Mouse (Mus musculus): ENCODE measurements around the gene Arhgdig.
"Not testable (repeated sequence)": the region's sequence is repeated elsewhere in the genome, so short reads cannot be mapped to it uniquely, and the experiment has no call there.

Arhgdig gene

DNA sequence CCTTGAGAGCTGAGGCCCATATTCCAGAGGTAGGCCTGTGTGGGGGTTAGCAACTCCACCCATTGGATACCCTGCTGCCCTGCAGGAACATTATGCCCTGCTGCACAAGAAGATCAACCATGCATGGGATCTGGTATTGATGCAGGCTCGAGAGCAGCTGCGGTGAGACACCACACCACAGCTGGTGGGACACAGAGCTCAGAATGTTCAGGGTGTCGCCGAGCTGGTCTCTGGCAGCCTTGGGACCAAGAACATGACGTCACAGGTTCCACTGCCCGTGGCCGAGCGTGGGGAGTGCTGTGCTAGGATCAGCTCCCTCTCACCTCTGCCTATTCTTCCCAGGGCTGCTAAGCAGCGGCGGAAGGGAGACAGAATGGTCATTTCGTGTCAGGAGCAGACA, 2.8 kb downstream of the Arhgdig start:
- in situ Hi-C loops (cut with MboI, MseI): no loop called here

DNA sequence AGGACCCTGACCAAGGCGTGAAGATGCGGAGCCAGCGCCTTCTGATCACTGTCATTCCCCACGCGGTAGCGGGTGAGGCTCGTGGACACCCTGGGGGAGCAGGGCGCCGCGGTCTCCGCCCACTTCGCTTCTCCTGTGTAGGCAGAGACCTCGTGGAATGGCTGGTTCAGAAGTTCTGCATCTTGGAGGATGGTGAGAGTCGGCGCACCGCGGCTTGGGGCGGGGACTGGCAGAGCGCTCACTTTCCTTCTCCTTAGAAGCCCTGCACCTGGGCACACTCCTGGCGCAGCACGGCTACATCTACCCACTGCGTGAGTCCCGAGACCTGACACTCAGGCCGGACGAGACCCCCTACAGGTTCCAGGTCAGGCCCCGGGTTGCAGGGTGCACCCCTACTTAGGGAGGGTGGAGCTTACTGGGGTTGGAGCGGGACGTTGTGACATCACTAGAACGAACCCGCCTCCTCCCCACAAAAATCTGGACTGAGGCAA, 4.2 kb downstream of the Arhgdig start:
- in situ Hi-C loops (cut with MboI, MseI): no loop called here

DNA sequence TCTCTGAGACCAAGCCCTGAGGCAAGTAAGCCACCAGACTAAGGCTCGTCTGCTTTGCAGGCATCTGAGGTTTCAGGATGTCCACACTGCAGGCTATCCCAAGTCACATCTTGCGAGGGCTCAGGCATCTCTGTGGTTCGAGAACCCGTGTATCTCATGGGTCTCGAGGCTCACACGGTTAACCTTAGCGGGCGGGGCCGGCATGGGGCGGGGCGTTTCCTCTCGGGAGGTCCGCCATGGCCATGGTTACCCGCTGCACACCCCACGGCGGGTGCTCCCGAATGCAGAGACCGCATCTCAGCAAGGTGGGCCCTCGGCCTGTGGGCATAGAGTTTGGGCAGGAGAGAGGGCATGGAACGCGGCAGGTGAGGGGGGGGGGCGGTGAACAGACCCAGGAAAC, 4.8 kb downstream of the Arhgdig start, which contains the start of gene Rgs11:
TSS of gene Rgs11 (plus strand) at position 215 of the 400 bp plus-strand sequence.
- in situ Hi-C loops (cut with MboI, MseI): no loop called here

DNA sequence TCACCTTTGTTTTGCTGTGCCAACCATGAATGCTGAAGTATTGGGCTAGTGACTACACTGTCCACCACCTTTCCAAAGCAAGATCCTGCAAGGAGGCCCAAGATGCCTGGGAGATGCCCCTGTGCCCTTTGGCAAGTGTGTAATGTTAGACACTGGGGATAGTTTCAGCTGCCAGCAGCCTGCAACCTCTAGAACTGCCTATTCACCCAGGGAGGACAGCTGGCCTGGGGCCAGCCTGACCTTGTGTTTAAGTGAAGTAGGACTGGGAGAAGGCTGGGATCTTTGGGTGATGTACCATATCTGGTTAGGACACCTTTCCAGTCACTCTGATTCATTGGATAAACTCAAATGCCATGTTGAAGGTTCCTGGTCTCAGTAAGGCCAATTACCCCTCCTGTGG, 5.6 kb downstream of the Arhgdig start:
- in situ Hi-C loops (cut with MboI, MseI): no loop called here

DNA sequence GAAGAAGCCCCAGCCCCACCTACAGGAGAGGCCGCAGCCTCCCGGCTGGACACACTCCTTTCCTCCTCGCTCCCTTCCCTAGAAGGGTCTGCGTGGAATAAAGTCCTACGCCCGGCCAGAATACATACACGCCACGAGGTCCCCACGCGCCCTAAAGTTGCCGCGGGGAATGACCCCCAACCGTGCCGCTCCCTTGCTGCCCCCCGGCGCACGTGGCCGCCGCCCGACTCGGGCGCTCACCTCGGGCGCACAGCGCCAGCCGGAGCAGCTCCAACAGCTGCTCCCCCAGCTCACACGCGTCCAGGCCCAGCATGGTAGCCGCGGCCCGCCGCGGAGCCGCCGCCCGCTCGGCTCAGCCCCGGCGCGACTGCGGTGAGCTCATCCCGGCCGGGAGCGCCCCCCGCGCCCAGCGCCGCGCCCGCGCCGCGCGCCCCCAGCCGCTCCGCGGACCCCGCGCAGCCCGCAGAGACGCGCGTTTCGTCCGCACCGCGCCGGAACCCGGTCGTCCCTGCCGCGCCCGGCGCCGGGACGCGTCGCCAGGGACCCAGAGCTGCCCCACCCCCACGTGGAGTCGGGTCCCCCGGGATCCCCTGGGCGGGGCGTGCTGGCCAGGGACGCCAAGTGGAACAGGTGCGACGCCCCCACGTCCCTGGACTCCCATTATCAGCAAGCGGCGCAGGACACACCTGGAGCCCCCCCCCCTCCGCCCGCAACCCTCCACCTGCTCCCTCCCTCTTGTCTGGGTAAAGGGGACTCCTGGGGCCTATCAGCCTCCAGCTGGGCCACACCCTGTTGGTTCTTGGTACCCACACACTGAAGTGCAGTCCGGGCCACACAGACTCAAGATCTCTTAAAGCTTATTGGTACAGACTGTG, 6.5 kb downstream of the Arhgdig start:
- in situ Hi-C loops (cut with MboI, MseI): no loop called here

DNA sequence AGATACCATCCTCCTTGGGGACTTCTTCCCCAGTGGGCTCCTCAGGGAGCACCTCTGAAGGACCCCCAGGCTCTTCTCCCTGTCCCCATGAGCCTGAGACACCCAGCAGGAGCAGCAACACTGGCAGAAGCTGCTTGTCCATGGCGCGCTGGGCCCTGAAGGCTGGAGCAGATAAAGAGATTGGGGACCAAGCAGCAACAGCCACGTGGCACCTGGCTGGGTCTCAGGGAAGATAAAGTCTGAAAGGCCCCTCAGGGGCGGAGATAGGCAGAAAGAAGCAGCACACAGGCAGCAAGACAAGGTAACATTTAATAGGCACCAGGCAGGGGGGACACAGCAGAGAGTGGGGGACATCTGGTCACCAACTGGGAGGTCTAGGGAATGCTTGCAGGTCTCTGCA, 8.7 kb downstream of the Arhgdig start, which contains the start of gene Pdia2:
TSS of gene Pdia2 (minus strand) at position 196 of the 400 bp plus-strand sequence.
- in situ Hi-C loops (cut with MboI, MseI): loop anchor here in 1 of 2 experiments (10.0 kb wide), 1 partner anchor 416 kb away; no protein-coding TSS in a partner anchor

DNA sequence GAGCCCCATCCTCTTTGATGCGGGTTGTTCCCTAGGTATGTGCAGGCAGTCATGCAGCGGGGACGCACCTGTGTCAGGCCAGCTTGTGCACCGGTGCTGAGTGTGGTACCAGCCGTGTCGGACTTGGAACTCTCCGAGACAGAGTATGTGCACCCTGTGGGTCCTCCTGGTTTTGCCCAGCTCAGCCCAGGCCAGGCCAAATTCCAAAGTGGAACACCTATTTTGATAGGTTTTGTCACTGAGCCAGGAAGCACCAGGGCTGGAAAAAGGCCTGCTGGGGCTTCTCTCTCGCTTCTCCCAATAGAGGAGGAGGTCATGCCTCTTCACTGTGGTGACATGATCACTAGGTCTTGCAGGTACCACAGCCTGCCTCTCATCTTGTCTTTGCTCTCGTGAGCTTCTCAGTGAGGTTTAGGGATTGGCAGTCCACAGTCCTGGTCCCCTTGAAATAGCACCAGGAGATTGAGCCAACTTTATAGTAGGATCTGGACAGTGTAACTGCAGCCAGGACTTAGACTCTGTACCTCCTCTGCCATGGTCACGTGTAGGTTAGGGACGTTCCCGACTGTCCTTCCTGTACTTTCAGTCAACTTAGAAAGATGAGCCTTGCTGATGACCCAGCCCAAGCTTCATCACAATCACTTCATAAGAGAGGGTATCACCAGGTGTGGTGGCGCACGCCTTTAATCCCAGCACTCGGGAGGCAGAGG, 14.9 kb downstream of the Arhgdig start:
- in situ Hi-C loops (cut with MboI, MseI): loop anchor here in 1 of 2 experiments (10.0 kb wide), 1 partner anchor 422 kb away; no protein-coding TSS in a partner anchor

DNA sequence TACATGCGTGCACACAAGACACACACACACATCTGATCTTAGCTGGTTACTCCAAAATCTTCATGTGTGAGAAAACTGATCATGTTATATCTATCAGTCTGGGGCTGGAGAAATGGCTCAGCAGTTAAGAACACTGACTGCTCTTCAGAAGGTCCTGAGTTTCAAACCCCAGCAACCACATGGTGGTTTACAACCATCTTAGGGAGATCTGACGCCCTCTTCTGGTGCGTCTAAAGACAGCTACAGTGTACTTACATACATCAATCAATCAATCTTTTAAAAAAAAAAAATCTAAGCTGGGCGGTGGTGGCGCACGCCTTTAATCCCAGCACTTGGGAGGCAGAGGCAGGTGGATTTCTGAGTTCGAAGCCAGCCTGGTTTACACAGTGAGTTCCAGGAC, 16.1 kb downstream of the Arhgdig start:
- in situ Hi-C loops (cut with MboI, MseI): loop anchor here in 1 of 2 experiments (10.0 kb wide), 1 partner anchor 423 kb away; no protein-coding TSS in a partner anchor

DNA sequence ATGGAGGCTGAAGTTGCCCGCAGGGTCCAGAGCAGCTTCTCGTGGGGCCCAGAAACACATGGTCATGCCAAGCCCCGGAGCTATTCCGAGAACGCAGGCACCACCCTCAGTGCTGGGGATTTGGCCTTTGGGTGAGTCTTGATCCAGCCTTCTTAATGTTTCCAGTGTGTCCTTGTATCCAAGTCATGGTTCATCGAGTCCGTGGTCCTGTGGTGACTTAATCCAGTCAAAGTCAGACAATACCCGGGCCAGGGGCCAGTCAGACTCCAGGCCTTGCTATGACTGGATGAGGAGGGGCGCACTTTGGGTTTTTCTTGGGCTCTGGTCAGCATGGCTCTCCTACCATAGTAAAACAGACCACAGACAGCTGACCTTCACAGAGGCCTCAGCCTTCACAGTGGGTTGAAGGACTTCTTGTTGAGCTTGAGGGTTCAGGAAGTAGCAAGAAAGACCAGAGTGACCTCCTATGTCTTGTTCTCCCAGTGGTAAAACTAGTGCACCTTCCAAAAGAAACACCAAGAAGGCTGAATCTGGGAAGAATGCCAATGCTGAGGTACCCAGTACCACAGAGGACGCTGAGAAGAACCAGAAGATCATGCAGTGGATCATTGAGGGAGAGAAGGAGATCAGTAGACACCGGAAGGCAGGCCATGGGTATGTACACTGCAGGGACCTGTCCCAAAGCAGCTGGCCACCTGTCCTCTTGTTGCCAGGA, 19.3 kb downstream of the Arhgdig start:
- in situ Hi-C loops (cut with MboI, MseI): no loop called here

DNA sequence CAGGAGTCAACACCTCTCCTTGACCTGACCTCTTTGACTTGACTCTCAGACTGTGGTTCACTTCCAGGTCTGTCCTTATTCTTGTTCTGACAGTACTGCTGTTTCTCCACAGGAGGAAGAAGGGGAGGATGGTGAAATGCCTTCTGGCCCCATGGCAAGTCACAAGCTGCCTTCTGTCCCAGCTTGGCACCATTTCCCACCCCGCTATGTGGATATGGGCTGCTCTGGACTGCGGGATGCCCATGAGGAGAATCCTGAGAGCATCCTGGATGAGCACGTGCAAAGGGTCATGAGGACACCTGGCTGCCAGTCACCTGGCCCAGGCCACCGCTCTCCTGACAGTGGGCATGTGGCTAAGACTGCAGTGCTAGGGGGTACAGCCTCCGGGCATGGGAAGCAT, 20.0 kb downstream of the Arhgdig start:
- in situ Hi-C loops (cut with MboI, MseI): no loop called here

DNA sequence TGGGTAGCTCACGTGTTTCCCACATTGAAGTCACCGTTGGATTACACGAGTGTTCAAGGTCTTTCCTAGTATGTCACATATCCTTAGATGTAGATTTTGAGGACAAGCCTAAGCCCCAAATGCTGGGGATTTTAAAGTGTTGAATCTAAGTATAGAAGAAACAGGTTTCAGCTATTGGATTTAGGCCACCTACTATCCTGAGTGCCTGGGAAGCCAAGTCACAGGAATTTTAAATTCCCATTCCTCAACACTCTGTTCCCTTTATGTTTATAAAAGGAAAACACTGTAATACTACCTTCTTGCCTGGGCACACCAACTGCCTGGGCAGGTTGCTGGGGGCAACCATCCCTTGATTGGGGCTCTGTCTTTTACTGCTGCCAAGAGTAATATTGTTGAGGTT, 26.4 kb downstream of the Arhgdig start:
- in situ Hi-C loops (cut with MboI, MseI): no loop called here

DNA sequence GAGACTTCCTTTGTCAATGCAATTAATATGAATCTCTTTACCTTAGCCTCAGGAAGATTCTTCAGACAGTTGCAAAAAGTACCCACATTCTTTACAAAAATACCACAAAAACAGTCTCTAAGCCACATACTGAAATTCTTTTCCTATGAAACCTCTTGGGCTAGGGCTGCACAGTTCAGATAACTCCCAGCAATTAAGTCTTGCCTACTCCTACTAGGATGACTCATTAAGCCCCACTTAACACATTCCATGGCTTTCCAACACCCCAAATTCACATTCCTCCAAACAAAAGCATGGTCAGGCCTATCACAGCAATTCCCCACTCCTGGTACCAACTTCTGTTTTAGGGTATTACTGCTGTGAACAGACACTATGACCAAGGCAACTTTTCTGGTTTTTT, 29.0 kb downstream of the Arhgdig start:
- in situ Hi-C loops (cut with MboI, MseI): no loop called here

DNA sequence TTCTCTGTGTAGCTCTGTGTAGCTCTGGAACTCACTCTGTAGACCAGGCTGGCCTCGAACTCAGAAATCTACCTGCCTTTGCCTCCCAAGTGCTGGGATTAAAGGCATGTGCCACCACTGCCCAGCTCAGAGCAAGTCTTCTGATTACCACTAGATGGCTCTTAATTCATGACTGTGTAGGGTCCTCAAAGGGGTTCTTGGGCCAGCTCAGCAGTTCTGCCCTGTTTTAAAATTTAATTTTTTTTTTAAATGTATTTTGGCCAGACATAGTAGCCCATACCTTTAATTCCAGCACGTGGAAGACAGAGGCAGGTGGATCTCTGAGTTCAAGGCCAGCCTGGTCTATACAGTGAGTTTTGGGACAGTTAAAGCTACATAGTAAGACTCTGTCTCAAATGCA, 32.3 kb downstream of the Arhgdig start:
- in situ Hi-C loops (cut with MboI, MseI): not testable (repeated sequence)

DNA sequence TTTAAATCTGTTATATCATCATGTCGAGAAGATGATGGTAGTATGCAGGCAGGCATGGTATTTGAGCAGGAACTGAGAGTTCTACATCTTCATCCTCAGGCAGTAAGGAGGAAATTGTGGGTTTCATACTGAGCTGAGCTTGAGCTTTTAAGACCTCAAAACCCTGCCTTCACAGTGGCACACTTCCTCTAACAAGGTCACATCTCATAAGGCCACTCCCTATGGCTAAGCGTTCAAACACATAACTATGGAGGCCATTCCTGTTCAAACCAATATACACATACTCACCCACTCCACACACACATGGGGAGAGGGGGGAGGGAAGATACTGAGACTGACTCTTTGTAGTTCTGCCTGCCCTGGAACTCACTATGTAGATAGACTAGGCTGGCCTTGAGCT, 39.5 kb downstream of the Arhgdig start:
- in situ Hi-C loops (cut with MboI, MseI): no loop called here

DNA sequence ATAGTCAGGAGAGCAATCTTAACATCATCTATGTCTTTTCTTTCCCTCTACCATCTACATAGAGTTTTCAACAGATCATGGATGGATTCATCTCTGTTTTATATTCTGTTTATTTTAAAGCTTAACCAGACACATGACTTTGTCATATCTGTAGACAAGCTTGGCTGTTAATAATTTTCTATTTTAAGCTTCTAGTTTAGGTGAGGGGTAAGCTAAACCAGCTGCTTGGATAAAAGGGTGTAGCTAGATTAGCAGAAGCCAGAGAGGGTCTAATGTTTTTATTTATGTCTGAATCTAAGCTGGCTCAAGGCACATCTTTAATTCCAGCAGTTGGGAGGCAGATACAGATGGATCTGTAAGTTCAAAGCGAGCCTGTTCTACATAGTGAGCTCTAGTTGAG, 44.9 kb downstream of the Arhgdig start:
- in situ Hi-C loops (cut with MboI, MseI): no loop called here

DNA sequence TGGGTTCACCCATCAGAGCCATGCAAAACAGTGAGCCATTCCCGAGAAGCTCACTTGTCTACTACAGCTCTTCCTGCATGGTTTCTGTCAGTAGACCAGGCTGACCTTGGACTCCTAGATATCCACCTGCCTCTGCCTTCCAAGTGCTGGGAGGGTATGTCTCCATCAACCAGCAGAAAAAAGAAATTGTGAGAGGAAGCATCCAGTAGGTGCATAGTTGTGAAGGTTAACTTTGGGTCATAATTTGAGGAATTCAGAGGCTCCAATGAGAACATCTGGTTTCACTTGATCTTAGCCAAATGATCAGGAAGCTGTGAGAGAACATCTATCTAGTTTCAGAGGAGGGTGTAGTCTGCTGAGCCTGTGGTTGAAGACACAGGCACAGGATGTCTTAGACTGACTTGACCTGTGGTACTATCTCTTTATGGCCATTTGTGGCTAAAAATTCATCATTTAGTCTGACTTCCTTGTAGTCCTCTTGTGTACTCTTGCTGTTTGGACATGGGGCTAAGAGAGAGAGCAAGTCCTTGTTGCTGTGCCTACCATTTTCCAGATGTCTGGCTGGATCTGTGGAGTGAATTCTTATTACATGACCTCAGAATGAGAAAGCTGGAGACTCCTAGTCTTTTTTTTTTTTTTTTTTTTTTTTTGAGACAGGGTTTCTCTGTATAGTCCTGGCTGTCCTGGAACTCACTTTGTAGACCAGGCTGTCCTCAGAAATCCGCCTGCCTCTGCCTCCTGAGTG, 55.5 kb downstream of the Arhgdig start:
- in situ Hi-C loops (cut with MboI, MseI): no loop called here

All from T-helper 17 cell (primary cell).